Mouse (Mus musculus): ENCODE measurements around the gene Pde11a.

- TF ChIP-seq CTCF (IDR thresholded peaks at IDR 0.05; ENCODE audit: insufficient read depth, low read length) (no peak), POLR2A (IDR thresholded peaks at IDR 0.05; ENCODE audit: borderline replicate concordance, extremely low read depth, low read depth, low read length) (no peak)
These were observed 21.7 kb upstream of the Pde11a start, which contains the start of gene Cyct for GRCm38 (mm10) chr2:76360226-76360625.
